Mouse (Mus musculus) monocyte, adult 5-6 weeks (primary cell): ENCODE results near the gene Dusp14. TPM values are rescaled to one million over a fixed set of nuclear protein-coding genes. Genes with fewer than 3 reads are reported as not detected.

Source experiments
- ATAC-seq: fragments of 153-309, 156-312 bp; replicated peaks from 2 replicates; pipeline ENCODE4 v1.8.0; 2017; ENCODE audit warnings: mild to moderate bottlenecking; ENCODE audit not compliant: low TSS enrichment, insufficient number of reproducible peaks, severe bottlenecking, poor library complexity, low FRiP score
- total RNA-seq: library from RNA; stranded (forward); fragments of 200-1000, 200-491, 200-594 nt; gene quantifications from 3 replicates; pipeline ENCODE4 v1.2.3, GENCODE M21; 2017

Dusp14 gene
- total RNA-seq, 1 experiment from 2014 or later = 0.76 TPM

DNA sequence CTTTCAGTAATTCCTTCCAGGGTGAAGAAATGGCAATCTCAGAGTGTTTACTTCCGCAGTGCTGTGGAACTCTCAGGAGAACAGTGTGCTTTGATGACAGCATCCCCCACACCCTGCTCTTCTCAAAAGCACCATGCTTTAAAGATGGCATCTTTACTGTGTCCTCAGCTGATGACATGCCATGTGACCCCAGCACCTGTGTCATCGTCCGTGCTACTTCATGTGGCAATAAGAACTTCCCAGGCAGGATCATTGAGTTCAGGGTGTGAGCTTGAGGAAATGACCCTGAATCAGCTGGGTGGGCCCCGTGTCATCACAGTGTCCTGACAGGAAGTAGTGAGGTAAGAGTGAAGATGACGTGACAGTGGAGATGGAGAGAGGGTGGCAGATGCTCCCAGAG lies 36.5 kb downstream of the Dusp14 start:
- no peak for ATAC-seq

DNA sequence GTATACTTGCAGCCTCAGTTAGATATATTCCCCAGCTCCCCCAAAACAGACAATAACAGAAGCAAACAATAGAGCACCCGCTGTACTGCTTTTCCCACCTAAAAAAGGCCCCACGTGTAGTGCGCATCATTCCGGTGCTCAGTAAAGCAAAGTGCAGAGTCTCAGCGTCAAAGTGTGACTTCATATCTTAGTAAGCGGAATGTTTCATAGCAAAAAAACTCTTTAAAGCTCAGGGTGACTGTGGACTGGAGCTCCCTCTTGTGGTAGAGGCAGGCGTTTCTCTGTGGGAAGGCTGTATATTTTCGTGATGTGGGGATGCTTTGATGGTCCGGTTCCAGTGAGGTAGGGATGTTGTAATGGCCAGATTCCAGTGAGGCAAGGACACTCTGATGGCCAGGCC lies 37.1 kb downstream of the Dusp14 start:
- ATAC-seq = no peak

DNA sequence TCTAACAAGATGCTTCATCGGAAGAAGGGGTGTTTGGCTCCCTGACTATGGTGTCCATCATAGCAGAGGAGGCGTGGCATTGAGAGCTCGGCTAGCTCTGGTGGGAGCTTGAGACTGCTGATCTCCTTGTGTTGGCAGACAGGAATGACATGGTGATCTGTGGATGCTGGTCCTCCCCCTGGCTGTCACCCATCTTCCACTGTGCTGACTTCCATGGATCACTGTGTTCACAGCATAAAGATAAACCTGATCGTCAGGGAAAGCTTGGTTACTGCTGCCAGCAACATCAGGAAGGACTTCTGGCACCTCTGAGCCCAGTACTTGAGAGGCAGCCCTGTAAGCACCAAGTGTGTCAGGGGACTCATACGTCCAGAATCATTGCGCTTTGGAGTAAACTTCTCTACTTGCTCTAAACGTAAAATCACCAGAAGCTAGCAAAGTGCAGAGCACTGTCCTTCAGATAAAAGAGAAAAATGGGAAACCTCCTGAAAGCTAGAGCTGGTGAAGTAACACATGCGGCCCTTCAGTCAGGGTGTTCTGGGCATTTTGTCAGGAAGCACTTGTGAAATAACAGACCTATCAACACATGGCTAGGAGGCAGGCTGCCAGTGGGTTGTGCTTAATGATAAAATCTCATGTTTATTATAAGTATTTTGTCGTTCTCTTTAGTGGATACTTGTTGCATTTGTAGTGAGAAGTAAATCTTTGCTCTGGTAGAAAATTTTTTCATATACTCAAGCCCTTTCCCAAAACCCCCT lies 40.6 kb downstream of the Dusp14 start:
- ATAC-seq = no peak

DNA sequence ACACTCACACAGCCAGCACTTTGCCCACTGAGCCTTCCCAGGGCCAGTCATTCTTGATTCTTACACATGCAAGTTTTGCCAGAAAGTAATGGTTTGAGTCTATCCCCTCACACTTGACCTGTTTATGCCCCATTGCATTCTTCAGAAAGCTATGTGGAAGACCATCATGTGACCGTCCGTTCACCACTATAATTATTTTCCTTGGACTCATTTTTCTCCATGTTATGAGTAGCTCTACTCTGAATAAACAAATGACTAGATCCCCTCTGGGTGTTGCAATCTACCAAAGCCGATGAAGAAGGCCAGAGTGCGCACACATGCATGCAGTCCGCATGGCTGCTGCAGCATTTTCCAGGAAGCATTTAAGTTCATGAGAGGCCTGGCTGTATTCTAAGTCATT lies 41.8 kb downstream of the Dusp14 start:
- ATAC-seq = no peak

DNA sequence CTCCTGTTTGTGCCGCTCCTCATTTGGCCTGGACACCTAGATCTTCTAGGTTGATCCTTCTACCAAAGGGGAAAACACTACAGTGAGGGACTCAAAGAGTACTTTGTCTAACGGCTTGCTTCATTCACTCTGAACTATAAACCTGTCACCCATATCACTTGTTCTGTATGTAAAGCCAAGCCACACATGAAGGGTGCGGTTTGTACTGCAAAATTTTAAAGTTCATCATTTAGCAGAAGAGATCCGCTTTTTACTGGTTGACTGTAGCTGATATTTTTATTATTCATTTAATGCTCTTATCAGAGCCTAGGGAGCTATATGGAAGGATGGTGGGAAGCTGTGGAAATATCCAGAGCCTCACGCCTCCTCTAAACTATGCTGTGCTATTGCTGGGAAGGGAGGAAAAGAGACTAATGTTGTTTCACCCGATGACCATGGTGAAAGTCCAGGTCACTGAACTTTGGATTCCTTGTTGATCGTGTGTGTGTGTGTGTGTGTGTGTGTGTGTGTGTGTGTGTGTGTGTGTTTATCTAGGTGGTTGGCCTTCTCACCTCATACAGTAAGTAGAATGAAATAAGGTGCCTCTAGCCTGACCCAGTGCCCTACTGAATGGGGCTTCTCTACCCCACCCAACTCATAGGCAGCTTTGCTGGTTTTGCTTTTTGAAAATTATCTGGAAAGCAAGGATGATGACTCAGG lies 52.1 kb downstream of the Dusp14 start:
- no peak for ATAC-seq

DNA sequence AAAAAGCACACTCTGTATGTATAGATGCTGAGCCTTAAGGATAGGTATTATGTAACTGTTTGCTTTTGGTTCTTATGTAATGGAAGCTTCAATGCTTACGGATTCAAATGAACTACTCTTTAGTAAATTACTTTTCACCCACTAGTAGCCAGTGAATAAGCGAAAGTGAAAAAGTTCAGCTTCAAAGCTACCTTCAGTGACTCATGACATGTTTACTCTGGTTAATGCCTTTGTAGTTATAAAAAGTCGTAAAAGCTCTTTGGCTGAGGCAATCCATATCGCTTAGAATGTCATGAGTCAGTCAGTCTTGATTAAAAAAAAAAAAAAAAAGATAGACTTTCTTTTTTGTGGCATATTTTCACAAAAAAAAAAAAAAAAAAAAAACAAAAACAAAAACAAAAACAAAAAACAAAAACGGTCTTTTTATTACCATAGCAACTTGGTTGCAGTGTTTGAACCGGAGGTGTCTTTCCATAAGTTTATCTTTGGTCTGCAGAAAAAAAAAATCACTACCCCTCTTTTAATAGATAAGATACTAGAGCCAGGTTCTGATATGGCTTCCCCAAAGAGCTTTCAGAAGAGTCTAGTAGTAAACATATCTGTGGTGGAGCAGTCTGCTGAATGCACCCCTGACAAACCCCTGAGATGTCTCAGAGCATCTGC lies 52.8 kb downstream of the Dusp14 start:
- no peak for ATAC-seq

DNA sequence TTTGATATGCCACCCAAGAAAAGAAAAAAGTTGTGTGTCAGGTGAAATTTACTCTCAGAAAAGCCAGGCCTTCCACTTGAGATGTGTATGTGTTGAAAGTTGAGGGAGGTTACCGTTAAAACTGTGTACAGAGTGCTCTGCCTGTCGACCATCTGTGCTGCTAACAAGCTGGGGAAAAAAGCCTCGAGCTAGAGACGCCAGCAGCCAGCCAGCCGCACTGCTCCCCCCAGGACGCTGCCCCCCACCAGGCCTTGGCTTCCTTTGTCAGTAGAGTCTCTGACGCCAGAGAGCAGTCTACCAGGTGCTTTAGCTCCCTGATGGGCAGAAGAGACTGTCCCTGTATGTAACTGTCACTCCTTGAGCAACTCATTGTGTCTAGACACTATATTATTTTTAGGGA lies 56.0 kb downstream of the Dusp14 start:
- ATAC-seq = no peak

DNA sequence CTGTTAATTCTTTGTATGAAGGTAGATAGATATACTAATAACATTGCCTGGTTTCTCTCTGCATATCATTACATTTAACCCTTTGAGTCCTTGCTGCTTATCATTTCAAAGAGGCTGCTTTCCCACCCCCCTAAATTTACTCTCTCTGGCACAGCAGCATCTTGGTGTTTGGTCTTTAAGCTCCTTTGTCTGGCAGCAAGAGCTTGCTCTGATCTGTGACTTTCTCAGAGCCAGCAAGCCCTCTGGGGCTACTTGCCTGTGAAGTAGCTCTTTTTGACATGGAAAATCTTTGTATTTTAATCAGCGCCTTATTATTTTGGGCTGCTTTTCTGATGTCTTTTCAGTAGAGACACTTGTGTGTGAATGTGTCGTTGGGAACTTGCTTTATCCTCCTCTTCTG lies 57.5 kb downstream of the Dusp14 start:
- ATAC-seq = no peak

DNA sequence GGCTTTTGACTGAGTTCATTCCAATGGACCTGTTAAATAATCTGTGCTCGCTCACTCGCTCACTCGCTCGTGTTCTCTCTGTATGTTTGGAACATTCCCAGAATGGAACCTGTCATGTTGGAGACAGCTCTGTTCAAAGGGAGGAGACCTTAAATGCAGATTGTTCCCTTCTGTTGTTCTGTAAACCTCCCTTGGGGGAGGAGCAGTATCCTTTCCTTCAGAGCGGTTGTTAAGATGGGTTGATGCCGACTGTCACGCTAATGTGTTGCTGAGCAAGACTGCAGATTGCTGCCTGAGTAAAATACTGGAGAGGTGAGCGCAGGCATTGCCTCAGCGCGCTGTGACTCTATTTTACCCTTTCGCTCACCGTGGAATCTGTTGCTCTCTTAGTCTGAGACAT lies 58.0 kb downstream of the Dusp14 start:
- no peak for ATAC-seq

DNA sequence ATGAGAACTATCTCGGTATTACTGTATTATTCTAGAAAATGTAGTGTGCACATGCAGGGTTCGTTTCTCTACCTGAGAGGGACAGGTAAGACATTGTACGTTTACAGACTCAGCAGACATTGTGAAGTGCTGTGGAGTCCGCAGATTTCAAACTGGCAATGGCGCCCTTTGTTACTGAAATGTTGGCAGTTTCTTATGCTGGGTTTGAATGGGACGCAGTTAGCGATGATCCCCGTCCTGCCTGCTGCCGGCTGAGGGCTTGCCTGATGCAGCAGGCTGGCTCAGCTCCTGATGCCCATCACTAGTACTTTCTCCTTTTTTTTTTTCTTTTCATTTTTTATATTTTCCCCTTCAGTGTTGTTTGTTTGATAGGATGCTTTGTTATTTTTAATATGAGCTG lies 58.6 kb downstream of the Dusp14 start:
- no peak for ATAC-seq

DNA sequence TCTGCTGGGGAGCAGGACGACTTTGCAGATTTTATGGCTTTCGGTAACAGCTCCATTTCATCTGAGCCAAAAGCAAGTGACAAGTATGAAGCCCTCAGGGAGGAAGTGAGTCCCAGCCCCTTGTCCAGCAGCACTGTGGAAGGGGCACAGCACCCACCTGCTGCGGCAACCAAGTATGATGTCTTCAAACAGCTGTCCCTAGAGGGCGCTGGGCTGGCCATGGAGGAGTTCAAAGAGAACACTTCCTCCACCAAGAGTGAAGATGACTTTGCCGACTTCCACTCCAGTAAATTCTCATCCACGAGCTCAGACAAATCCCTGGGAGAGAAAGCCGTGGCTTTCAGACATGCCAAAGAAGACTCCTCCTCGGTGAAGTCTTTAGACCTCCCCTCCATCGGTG lies 60.1 kb downstream of the Dusp14 start:
- no peak for ATAC-seq

DNA sequence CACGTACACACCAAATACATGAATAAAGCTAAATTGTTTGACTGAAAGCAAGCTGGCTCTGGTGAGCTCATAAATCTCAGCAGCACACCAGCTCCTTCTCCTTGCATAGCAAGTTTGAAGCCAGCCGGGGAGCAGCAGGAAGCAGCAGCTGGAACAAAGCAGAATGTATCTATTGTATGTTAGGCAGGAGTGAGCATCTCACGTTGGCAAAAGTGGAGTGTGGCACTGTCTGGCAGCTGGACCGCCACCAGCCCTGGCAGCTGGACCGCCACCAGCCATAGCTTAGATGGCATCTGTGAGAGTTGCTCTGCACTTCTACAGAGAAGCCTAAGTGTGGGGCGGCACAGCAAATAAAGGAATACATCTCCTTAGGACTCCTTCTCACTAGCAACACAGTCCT lies 65.1 kb downstream of the Dusp14 start:
- ATAC-seq = no peak

DNA sequence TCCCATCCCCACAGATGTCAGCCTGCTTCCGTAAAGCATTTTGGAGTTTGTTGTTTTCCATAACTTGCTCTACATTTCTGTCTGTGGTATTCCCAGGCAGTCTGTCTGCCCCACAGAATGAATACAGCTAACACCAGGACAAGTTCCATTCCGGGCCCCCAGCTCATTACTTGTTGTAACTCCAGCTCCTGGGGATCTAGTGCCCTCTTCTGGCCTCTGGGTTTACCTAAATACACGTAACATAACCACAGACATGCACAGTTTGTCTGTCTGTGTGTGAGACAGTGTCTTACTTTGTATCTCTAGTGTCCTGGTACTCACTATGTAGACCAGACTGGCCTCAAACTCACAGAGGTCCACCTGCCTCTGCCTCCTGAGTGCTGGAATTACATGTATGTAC lies 67.8 kb downstream of the Dusp14 start:
- no peak for ATAC-seq

DNA sequence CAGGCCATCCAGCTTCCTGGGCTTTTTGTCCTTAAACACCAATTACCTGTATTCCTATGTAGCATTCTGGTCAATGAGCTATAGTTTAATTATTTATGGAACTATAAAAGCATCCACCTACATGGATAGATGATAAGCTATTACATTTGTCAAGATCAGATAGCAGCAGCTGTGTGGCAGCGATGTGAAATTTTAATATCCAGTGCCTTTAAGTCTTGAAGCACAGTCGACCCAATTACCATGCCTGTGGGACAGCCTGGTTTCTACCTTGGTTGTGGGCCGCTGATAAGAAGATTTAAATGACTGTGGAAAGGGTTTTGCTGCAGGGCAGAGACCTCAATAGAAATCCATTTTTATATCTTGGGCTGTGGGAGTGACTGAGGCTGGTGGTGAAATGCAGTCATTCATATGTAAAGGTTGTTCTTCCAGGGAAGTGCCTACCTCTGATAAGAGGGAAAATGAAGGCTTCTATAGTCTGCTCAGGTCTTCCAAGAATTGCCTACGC lies 69.6 kb downstream of the Dusp14 start:
- no peak for ATAC-seq

DNA sequence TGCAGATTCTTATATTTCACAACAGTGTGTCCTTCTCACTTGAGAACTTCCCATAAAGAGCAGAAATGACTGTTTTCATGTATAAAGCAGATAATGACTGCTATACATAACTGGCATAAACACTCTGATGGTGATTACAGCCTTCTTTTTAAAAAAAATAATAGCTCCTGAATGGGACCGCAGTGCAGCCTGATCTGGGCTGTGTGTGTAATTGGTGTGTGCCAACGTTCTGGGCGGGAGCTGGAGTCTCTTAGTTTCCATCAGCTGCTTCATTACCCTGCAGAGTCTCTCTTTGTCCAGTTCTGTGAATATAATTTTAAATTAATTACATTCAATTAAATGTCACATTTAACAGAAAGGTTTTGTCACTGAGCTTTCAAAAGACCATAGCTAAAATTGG lies 70.1 kb downstream of the Dusp14 start:
- ATAC-seq = no peak

Other genes starting within 250 kb of the Dusp14 start
- gene Hnf1b, start 219.2 kb downstream of the Dusp14 start, total RNA-seq = not detected in 3 replicates
- gene Ddx52, start 127.2 kb downstream of the Dusp14 start, total RNA-seq = 69.7 to 99.0 TPM (median 93.0 TPM) in 3 replicates
- gene Synrg, start 104.8 kb downstream of the Dusp14 start, total RNA-seq = 18.2 to 41.1 TPM (median 27.7 TPM) in 3 replicates
- 6.5 to 9.9 TPM (median 7.2 TPM) in 3 replicates for gene Tada2a, start 60.3 kb upstream of the Dusp14 start, total RNA-seq
- 14.3 to 40.4 TPM (median 28.7 TPM) in 3 replicates for gene Acaca, start 60.4 kb upstream of the Dusp14 start, total RNA-seq
- not detected in 3 replicates for gene Gm11437, start 98.2 kb upstream of the Dusp14 start, total RNA-seq